Mouse (Mus musculus) liver, adult 2 months (tissue): ENCODE measurements around the gene Clpsl2. TPM values are rescaled to one million over a fixed set of nuclear protein-coding genes. Genes with fewer than 3 reads are reported as not detected.
A peak's percentile ranks its signal among the peaks of the same experiment; 100 is the strongest.

Experiments used
- DNase-seq: peaks from one replicate; pipeline ENCODE4 v3.0.0-alpha.2; 2011; ENCODE audit warnings: low read depth, low spot score; ENCODE audit errors: extremely low read depth
- H3K27ac ChIP-seq: fragments of 200-500 bp; replicated peaks from 2 replicates; pipeline ENCODE4 v1.5.1; 2012; ENCODE audit warnings: low read depth, mild to moderate bottlenecking, control low read depth, inconsistent platforms, low read length; ENCODE audit not compliant: insufficient read depth
- H3K27me3 ChIP-seq: fragments of 200-500 bp; 2 replicates; pipeline ENCODE4 v1.6.1; 2012; ENCODE audit warnings: mild to moderate bottlenecking, moderate library complexity, low read length, inconsistent platforms; ENCODE audit not compliant: control insufficient read depth, insufficient read depth
- H3K36me3 ChIP-seq: fragments of 200-500 bp; 2 replicates; pipeline ENCODE4 v1.6.1; 2012; ENCODE audit warnings: low read length, inconsistent platforms; ENCODE audit not compliant: control insufficient read depth, insufficient read depth
- H3K4me1 ChIP-seq: fragments of 200-500 bp; 2 replicates; pipeline ENCODE4 v1.6.1; 2011; ENCODE audit warnings: low read length; ENCODE audit not compliant: control insufficient read depth, insufficient read depth
- H3K4me3 ChIP-seq: fragments of 200-500 bp; 2 replicates; pipeline ENCODE4 v1.5.1; 2011; ENCODE audit warnings: low read depth, mild to moderate bottlenecking, control low read depth, low read length, moderate library complexity; ENCODE audit not compliant: insufficient read depth
- H3K79me2 ChIP-seq: fragments of 200-500 bp; 2 replicates; pipeline ENCODE4 v1.6.1; 2012; ENCODE audit warnings: inconsistent platforms, mild to moderate bottlenecking, low read length, moderate library complexity; ENCODE audit not compliant: control insufficient read depth, insufficient read depth
- H3K9ac ChIP-seq: fragments of 200-500 bp; 2 replicates; pipeline ENCODE4 v1.6.1; 2012; ENCODE audit warnings: low read depth, mild to moderate bottlenecking, control low read depth, inconsistent platforms, low read length
- CTCF ChIP-seq: fragments of 200-500 bp; IDR thresholded peaks from 2 replicates; pipeline ENCODE4 v1.5.1; 2011; ENCODE audit warnings: low read depth, low read length, control low read depth
- POLR2A ChIP-seq: fragments of 200-500 bp; IDR thresholded peaks from 2 replicates; pipeline ENCODE4 v1.6.1; 2011; ENCODE audit warnings: low read length, control low read depth; ENCODE audit not compliant: insufficient read depth; ENCODE audit errors: extremely low read depth
- WGBS: fragments of 180-500 bp; shearing (Covaris S2); methylation state at CpG from one replicate; pipeline ENCODE4 v1.1.7; 2018; 5-methylcytosine and 5-hydroxymethylcytosine counted together
- polyA plus RNA-seq: library from polyadenylated mRNA; depleted of rRNA; stranded (reverse); fragments of >200 nt; gene quantifications from 2 replicates; pipeline ENCODE4 v1.2.3, GENCODE M21; 2012; rRNA removed
- total RNA-seq: library from RNA; depleted of rRNA; stranded (reverse); fragments of >200 nt; gene quantifications from 2 replicates; pipeline ENCODE4 v1.2.3, GENCODE M21; 2014; rRNA removed

Clpsl2 gene
- total RNA-seq (not detected in 2 replicates), polyA plus RNA-seq (not detected in 2 replicates)

DNA sequence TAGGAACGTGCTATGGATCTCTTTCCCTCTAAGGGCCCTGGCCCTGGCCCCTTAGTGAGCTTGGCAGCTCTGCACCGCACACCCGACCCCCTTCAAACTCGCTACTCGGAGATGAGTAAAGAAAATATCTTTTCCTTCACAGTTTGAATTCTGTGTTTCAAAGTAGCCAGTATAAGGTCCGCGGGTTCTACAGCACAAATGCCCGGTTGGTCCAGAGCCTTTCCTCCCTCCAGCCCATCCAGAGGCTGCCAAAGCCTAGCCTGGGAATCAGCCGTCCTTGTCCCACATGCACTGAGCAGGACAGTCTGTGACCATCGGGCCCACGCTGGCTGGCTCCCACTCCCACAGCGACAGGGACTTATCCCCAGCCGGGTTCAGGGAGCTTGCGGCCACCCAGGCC, at the start of gene Clpsl2:
TSS of gene Clpsl2 (plus strand) at position 301 of the 400 bp plus-strand sequence.
- no peaks in the 10 kb centered on the region for H3K36me3 ChIP-seq
- H3K4me1 ChIP-seq = no peaks in the 10 kb centered on the region
- H3K27me3 ChIP-seq = no peaks in the 10 kb centered on the region
- no peak within 1 kb of the TSS for H3K27ac ChIP-seq
- no peak for DNase-seq
- H3K4me3 ChIP-seq = no peak within 1 kb of the TSS
- TF ChIP-seq CTCF (no peak), POLR2A (no peak)
- WGBS = 84% methylated on average over 14 of the region's 14 CpGs
- no peaks in the 10 kb centered on the region for H3K79me2 ChIP-seq
- H3K9ac ChIP-seq = no peak within 1 kb of the TSS

DNA sequence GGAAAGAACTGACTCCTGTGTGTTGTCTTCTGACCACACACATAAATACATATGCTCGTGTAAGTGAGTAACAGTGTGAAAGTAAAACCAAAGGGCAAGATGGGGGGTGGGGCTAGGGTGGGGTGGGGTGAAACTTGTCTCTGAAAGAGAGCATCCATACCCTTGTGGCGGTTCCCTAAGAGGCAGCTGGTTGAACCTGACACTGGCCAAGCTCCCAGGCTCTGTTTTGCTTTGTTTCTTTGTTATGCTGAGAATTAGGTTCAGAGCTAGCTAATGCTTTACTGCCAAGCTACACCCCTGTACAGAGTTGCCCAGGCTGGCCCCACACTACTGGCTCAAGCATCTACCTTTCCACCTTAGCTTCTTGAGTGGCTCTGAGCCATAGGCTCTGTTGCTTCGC, 48.7 kb upstream of the Clpsl2 start:
- WGBS = 96% methylated on average over 3 of the region's 3 CpGs
- no peak overlapping the region for H3K27ac ChIP-seq
- H3K9ac ChIP-seq = no peak overlapping the region
- H3K4me3 ChIP-seq = no peak overlapping the region
- H3K27me3 ChIP-seq = no peaks in the 10 kb centered on the region
- H3K79me2 ChIP-seq = no peaks in the 10 kb centered on the region
- H3K36me3 ChIP-seq = no peaks in the 10 kb centered on the region
- TF ChIP-seq CTCF (no peak), POLR2A (no peak)
- DNase-seq = no peak
- H3K4me1 ChIP-seq = peaks cover 5% of the 10 kb centered on the region; the same call in 1 of the 2 replicates

DNA sequence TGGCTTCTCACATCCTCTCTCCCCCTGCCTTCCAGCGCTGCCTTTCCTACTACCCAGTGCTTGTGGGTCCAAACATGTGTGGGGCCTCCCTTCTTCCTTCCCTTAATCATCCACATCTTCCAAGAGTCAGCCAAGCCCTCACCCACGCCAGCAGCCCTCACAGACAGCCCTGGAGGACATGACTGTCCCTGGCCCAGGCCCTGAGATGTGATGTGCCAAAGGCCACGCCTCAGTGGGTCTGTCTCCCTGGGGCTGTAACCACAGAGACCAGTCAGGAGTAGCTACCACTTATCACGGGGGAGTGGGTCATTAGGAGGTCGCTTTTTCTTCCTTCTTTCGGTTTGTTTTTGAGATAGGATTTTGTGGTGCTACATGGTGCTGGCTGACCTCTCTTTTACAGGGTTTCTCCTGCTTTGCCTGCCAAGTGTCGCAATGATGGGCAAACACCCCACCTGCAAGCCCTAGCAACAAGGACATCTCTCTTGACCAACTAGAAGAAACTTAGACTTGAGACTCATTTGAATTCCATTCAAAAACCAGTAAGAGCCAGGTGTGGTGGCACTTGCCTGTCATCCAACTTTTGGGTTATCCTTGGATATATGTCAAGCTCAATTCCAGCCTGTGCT, 46.9 kb upstream of the Clpsl2 start:
- WGBS = 28% methylated on average over 7 of the region's 7 CpGs
- Histone ChIP-seq H3K9ac (peak overlapping the region; percentile 7; the same call in 1 of the 2 replicates), H3K27ac (peak overlapping the region; percentile 70), H3K79me2 (no peaks in the 10 kb centered on the region), H3K4me1 (peaks cover 4% of the 10 kb centered on the region; the same call in 1 of the 2 replicates), H3K4me3 (no peak overlapping the region), H3K27me3 (no peaks in the 10 kb centered on the region), H3K36me3 (no peaks in the 10 kb centered on the region)
- DNase-seq = peak; percentile 91
- TF ChIP-seq POLR2A (no peak), CTCF (no peak)

DNA sequence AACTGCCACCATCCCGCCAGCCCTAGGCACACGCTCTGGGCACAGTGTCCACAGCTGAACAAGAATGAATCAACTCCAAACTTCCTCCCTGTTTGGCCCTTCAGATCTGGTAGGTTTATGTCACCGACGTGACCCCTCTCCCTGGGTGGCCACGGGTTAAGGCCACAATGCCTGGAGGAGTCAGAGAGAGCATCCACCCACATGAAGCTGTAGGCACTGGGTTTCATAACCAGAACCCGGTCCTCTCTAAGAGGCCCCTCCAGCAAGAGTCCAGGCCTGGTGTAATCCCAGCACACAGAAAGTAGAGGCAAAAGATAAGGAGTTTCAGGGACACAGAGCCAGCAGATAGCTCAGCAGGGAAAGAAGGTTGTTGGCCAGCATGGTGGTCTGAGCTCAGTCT, 45.0 kb upstream of the Clpsl2 start:
- no peak for DNase-seq
- 81% methylated on average over 6 of the region's 6 CpGs for WGBS
- no peaks in the 10 kb centered on the region for H3K36me3 ChIP-seq
- no peaks in the 10 kb centered on the region for H3K79me2 ChIP-seq
- peaks cover 6% of the 10 kb centered on the region for H3K4me1 ChIP-seq
- no peak overlapping the region for H3K4me3 ChIP-seq
- no peak overlapping the region for H3K9ac ChIP-seq
- TF ChIP-seq POLR2A (no peak), CTCF (no peak)
- no peak overlapping the region for H3K27ac ChIP-seq
- H3K27me3 ChIP-seq = no peaks in the 10 kb centered on the region

DNA sequence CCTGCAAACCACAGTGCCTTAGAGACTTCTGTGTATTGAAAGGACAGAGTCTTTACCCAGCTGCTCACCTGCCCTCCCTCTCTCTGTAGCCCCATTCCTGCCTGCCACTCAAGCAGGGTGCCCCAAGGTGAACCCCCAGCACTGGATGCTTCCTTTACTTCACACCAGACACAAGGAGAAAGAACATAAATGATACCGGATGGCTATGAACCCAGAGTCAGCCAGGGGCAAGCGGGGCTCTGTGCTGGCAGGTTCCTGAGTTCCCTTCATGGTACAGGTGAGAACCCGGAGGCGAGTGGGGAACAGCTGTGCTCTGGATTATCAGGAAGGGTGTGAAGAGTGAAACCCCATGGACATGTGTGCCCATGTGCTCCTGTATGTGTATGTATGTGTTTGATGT, 43.6 kb upstream of the Clpsl2 start:
- no peaks in the 10 kb centered on the region for H3K36me3 ChIP-seq
- H3K9ac ChIP-seq = no peak overlapping the region
- DNase-seq = no peak
- no peak overlapping the region for H3K27ac ChIP-seq
- H3K4me1 ChIP-seq = peaks cover 6% of the 10 kb centered on the region
- 89% methylated on average over 4 of the region's 4 CpGs for WGBS
- no peak overlapping the region for H3K4me3 ChIP-seq
- no peaks in the 10 kb centered on the region for H3K27me3 ChIP-seq
- TF ChIP-seq CTCF (no peak), POLR2A (no peak)
- H3K79me2 ChIP-seq = no peaks in the 10 kb centered on the region

DNA sequence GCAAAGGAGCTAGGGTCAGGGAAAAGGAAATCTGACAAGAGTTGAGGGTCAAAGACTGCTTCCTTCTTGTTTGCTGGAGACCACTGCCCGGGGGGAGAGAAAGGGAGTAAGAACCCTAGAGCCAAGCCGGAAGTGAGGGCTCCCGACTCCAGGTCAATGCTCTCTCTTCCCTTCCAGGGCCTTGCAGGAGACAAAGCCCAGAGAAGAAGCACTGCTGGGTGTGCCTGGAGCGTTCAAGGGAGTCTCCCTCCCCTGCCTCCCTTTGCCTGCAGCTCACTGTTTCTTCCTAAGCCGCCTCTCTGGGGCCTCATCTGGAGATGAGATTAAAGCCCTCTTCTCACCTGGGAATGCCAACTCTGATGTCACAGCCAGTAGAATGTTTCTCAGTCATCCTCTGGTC, 42.3 kb upstream of the Clpsl2 start:
- Histone ChIP-seq H3K79me2 (no peaks in the 10 kb centered on the region), H3K4me1 (peaks cover 6% of the 10 kb centered on the region), H3K27ac (peak overlapping the region; percentile 27; the same call in 1 of the 2 replicates), H3K36me3 (no peaks in the 10 kb centered on the region), H3K9ac (no peak overlapping the region), H3K27me3 (no peaks in the 10 kb centered on the region), H3K4me3 (no peak overlapping the region)
- no peak for TF ChIP-seq POLR2A
- TF ChIP-seq CTCF = no peak
- 57% methylated on average over 5 of the region's 5 CpGs for WGBS
- no peak for DNase-seq
